Mouse (Mus musculus): ENCODE results near the gene Zbtb49. TPM values are rescaled to one million over a fixed set of nuclear protein-coding genes. Genes with fewer than 3 reads are reported as not detected.

The Zbtb49 gene
- total and polyA plus RNA-seq, 2 experiments from 2014 or later: 14.7 to 25.2 TPM

- peaks cover 35% of the 10 kb centered on the region; the same call in 1 of the 2 replicates for H3K4me1 ChIP-seq (ENCODE audit: insufficient read depth, low read length)
Measured at GRCm38 (mm10) chr5:38153636-38154035, 66.6 kb downstream of the Zbtb49 start.

GRCm38 (mm10) chr5:38152201-38153108 lies 67.8 kb downstream of the Zbtb49 start:
- H3K27ac ChIP-seq: peak overlapping the region; percentile 41; the same call in 1 of the 2 replicates
- WGBS: 56% methylated on average over 10 of the region's 10 CpGs
- H3K4me3 ChIP-seq (ENCODE audit: low read length): no peak overlapping the region
- peaks cover 34% of the 10 kb centered on the region; the same call in 1 of the 2 replicates for H3K4me1 ChIP-seq (ENCODE audit: insufficient read depth, low read length)
- H3K36me3 ChIP-seq (ENCODE audit: insufficient read depth, low read length): peaks cover 48% of the 10 kb centered on the region
- no peaks in the 10 kb centered on the region for H3K27me3 ChIP-seq (ENCODE audit: insufficient read depth, low read length)
- H3K4me2 ChIP-seq (ENCODE audit: low read depth, low read length): peak overlapping the region; percentile 13; the same call in 1 of the 2 replicates
- ATAC-seq (no peak), DNase-seq (ENCODE audit: low spot score) (no peak)
- TF ChIP-seq CTCF (IDR thresholded peaks at IDR 0.05; ENCODE audit: low read depth): no peak
- no peaks in the 10 kb centered on the region for H3K9me3 ChIP-seq (ENCODE audit: low read length)
- H3K9ac ChIP-seq (replicated peaks; ENCODE audit: low read length): no peak overlapping the region

More at GRCm38 (mm10) chr5:38153636-38154035, 66.6 kb downstream of the Zbtb49 start:
- no peak overlapping the region for H3K27ac ChIP-seq
- peak overlapping the region; percentile 24; the same call in 1 of the 2 replicates for H3K4me2 ChIP-seq (ENCODE audit: low read depth, low read length)
- H3K9me3 ChIP-seq (ENCODE audit: low read length): no peaks in the 10 kb centered on the region
- ATAC-seq (no peak), DNase-seq (ENCODE audit: low spot score) (no peak)
- H3K9ac ChIP-seq (replicated peaks; ENCODE audit: low read length): no peak overlapping the region
- no peaks in the 10 kb centered on the region for H3K27me3 ChIP-seq (ENCODE audit: insufficient read depth, low read length)
- H3K4me3 ChIP-seq (ENCODE audit: low read length): no peak overlapping the region
- H3K36me3 ChIP-seq (ENCODE audit: insufficient read depth, low read length): peaks cover 42% of the 10 kb centered on the region
- no peak for TF ChIP-seq CTCF (IDR thresholded peaks at IDR 0.05; ENCODE audit: low read depth)
- WGBS: 73% methylated on average over 5 of the region's 5 CpGs

GRCm38 (mm10) chr5:38151264-38151663 lies 69.0 kb downstream of the Zbtb49 start:
- 38% methylated on average over 3 of the region's 3 CpGs for WGBS
- Histone ChIP-seq H3K27ac (no peak overlapping the region), H3K4me2 (ENCODE audit: low read depth, low read length) (peak overlapping the region; percentile 13; the same call in 1 of the 2 replicates), H3K9ac (replicated peaks; ENCODE audit: low read length) (no peak overlapping the region), H3K9me3 (ENCODE audit: low read length) (no peaks in the 10 kb centered on the region), H3K4me1 (ENCODE audit: insufficient read depth, low read length) (peaks cover 22% of the 10 kb centered on the region; the same call in 1 of the 2 replicates), H3K36me3 (ENCODE audit: insufficient read depth, low read length) (peaks cover 50% of the 10 kb centered on the region), H3K4me3 (ENCODE audit: low read length) (no peak overlapping the region), H3K27me3 (ENCODE audit: insufficient read depth, low read length) (no peaks in the 10 kb centered on the region)
- DNase-seq (ENCODE audit: low spot score) (peak; percentile 56), ATAC-seq (peak; percentile 46; the same call in 1 of the 2 replicates)
- no peak for TF ChIP-seq CTCF (IDR thresholded peaks at IDR 0.05; ENCODE audit: low read depth)

GRCm38 (mm10) chr5:38146524-38146923 lies 73.7 kb downstream of the Zbtb49 start:
- H3K9ac ChIP-seq (replicated peaks; ENCODE audit: low read length): no peak overlapping the region
- H3K4me3 ChIP-seq (ENCODE audit: low read length): no peak overlapping the region
- DNase-seq (ENCODE audit: low spot score) (no peak), ATAC-seq (no peak)
- H3K27me3 ChIP-seq (ENCODE audit: insufficient read depth, low read length): no peaks in the 10 kb centered on the region
- WGBS: 80% methylated on average over 6 of the region's 6 CpGs
- H3K9me3 ChIP-seq (ENCODE audit: low read length): no peaks in the 10 kb centered on the region
- 0 out of 2 replicates have a peak, but pooled peaks cover 3% of the 10 kb centered on the region for H3K4me1 ChIP-seq (ENCODE audit: insufficient read depth, low read length)
- no peak overlapping the region for H3K4me2 ChIP-seq (ENCODE audit: low read depth, low read length)
- H3K36me3 ChIP-seq (ENCODE audit: insufficient read depth, low read length): peaks cover 59% of the 10 kb centered on the region
- no peak overlapping the region for H3K27ac ChIP-seq
- no peak for TF ChIP-seq CTCF (IDR thresholded peaks at IDR 0.05; ENCODE audit: low read depth)

- no peaks in the 10 kb centered on the region for H3K4me1 ChIP-seq (ENCODE audit: insufficient read depth, low read length)
- no peak overlapping the region for H3K9ac ChIP-seq (replicated peaks; ENCODE audit: low read length)
- no peak for ATAC-seq
- no peak overlapping the region for H3K4me2 ChIP-seq (ENCODE audit: low read depth, low read length)
- no peaks in the 10 kb centered on the region for H3K27me3 ChIP-seq (ENCODE audit: insufficient read depth, low read length)
- no peak for DNase-seq (ENCODE audit: low spot score)
- TF ChIP-seq CTCF (IDR thresholded peaks at IDR 0.05; ENCODE audit: low read depth): no peak
- WGBS: 84% methylated on average over 6 of the region's 6 CpGs
- peaks cover 53% of the 10 kb centered on the region for H3K36me3 ChIP-seq (ENCODE audit: insufficient read depth, low read length)
- H3K9me3 ChIP-seq (ENCODE audit: low read length): no peaks in the 10 kb centered on the region
- no peak overlapping the region for H3K4me3 ChIP-seq (ENCODE audit: low read length)
- no peak overlapping the region for H3K27ac ChIP-seq
Measured at GRCm38 (mm10) chr5:38140893-38141292, 79.4 kb downstream of the Zbtb49 start.

Other genes with a start within 250 kb of the Zbtb49 start
- 15.6 and 25.2 TPM in 2 replicates for gene Stx18, start 181.7 kb downstream of the Zbtb49 start, total RNA-seq (2014; rRNA removed)
- 31.8 and 32.8 TPM in 2 replicates for gene Stx18, start 181.7 kb downstream of the Zbtb49 start, polyA plus RNA-seq (2015; fragmentation: Nextera tagmentation; extraction: Ambion mirVana)
- 1,011 and 1,051 TPM in 2 replicates for gene Nsg1, start 60.5 kb downstream of the Zbtb49 start, total RNA-seq (2014; rRNA removed)
- 1,463 and 1,578 TPM in 2 replicates for gene Nsg1, start 60.5 kb downstream of the Zbtb49 start, polyA plus RNA-seq (2015; fragmentation: Nextera tagmentation; extraction: Ambion mirVana)
- 1.3 and 11.4 TPM in 2 replicates for gene Lyar, start within 50 bp of the Zbtb49 start, total RNA-seq (2014; rRNA removed)
- gene Lyar, start within 50 bp of the Zbtb49 start, polyA plus RNA-seq (2015; fragmentation: Nextera tagmentation; extraction: Ambion mirVana): 45.9 and 49.3 TPM in 2 replicates
- 78.4 and 105 TPM in 2 replicates for gene Tmem128, start 39.7 kb upstream of the Zbtb49 start, total RNA-seq (2014; rRNA removed)
- 108 and 114 TPM in 2 replicates for gene Tmem128, start 39.7 kb upstream of the Zbtb49 start, polyA plus RNA-seq (2015; fragmentation: Nextera tagmentation; extraction: Ambion mirVana)
- 0.10 TPM in 1 of 2 replicates, not detected in the other for gene Otop1, start 55.5 kb upstream of the Zbtb49 start, total RNA-seq (2014; rRNA removed)
- gene Otop1, start 55.5 kb upstream of the Zbtb49 start, polyA plus RNA-seq (2015; fragmentation: Nextera tagmentation; extraction: Ambion mirVana): 0.10 TPM in 1 of 2 replicates, not detected in the other
- gene Drd5, start 98.9 kb upstream of the Zbtb49 start, total RNA-seq (2014; rRNA removed): 1.1 and 2.8 TPM in 2 replicates
- 1.7 and 2.0 TPM in 2 replicates for gene Drd5, start 98.9 kb upstream of the Zbtb49 start, polyA plus RNA-seq (2015; fragmentation: Nextera tagmentation; extraction: Ambion mirVana)

Data from hindbrain, postnatal 0 days (tissue).